Mouse (Mus musculus) ES-CJ7 (cell line): Measurements from ENCODE around the gene Kiss1.
A peak's percentile ranks its signal among the peaks of the same experiment; 100 is the strongest.

Experiments
- DNase-seq: peaks from one replicate; pipeline ENCODE4 v3.0.0; 2011; ENCODE audit warnings: low read depth, low spot score

Kiss1 gene

DNA sequence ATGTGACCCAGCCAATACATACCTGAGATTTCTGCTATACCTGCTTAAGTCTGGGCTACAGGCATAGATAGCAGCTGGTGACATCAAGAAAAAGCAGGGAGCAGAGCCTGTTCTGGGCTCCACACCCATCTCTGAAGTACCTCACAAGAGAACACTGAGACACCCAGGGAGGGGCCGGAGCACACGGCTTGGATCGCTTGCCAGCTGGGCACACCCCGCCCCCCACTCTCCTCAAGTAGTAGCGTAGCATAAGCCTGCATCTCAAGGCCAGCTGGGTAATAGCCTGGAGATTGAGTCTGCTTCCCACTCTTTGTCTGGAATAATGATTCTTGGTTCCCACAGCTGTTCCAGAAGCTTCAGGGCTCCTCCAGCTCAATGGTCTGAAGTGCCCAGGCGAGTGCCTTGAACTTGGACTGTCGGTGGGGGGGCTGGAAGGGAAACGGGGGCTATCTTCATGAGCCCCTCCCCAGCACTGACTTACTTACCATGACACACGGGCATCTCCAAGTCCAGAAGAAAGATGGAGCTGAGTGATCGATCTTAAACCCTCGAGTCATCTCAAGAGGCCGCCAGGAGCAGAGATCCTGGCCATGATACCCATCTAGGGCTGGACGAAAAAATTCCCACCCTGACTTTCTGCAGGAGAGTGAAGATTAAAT, at the start of gene Kiss1:
Gene Kiss1, plus strand, starts transcription at position 609 of the 659 bp plus-strand sequence.
- no peak for DNase-seq

DNA sequence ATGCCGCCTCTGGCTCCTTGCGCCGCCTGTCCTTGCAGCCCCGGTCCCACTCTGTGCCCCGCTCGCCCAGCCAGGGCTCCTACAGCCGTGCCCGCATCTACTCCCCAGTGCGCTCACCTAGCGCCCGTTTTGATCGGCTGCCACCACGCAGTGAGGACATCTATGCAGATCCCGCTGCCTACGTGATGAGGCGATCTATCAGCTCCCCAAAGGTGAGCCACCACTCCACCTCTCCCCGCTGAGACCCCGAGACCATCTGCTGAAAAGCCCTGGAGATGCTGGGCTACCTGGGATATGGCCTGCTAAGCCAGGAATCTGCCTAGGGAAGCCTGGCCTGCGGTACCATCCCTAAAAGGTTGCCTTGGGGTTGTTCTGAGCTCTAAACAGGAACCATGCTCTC, 47.5 kb upstream of the Kiss1 start:
- DNase-seq: no peak

DNA sequence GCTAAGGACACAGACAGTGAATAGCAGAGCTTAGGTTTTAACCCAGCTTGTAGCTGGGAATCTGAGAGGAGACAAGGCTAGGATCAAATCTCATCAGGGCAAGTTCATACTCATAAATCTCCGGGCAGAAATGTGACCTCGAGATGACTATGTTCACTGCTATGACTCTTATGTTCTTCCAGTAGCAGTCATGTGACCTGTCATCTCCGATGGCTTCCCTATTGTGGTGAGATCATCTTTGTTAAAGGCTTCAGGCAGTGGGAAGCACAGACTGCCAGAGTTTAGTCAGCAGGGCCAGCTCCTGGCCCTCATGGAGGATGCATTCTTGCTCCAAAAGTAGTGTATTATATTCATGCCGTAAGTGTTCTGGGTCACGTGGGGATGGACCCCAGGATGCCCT, 44.7 kb upstream of the Kiss1 start:
- DNase-seq: no peak

DNA sequence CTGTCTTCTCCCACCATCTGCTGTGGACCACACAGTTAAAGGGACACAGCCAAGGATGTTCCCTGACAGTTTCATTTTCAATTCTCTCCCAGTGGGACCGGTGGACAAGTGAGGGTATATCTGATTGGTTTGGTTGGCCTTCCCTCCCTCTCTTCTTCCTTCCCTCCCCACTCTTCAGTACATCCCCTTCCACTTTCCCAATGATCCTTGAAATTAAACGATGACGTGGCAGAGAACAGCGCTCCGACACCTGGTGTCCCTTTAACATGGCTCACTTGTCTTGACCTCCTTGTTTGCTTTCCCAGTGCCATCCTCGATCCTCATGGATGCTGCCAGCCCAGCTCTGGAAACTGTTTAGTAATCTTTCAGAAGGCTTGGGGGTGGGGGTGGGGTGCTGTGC, 43.1 kb upstream of the Kiss1 start:
- DNase-seq: no peak

DNA sequence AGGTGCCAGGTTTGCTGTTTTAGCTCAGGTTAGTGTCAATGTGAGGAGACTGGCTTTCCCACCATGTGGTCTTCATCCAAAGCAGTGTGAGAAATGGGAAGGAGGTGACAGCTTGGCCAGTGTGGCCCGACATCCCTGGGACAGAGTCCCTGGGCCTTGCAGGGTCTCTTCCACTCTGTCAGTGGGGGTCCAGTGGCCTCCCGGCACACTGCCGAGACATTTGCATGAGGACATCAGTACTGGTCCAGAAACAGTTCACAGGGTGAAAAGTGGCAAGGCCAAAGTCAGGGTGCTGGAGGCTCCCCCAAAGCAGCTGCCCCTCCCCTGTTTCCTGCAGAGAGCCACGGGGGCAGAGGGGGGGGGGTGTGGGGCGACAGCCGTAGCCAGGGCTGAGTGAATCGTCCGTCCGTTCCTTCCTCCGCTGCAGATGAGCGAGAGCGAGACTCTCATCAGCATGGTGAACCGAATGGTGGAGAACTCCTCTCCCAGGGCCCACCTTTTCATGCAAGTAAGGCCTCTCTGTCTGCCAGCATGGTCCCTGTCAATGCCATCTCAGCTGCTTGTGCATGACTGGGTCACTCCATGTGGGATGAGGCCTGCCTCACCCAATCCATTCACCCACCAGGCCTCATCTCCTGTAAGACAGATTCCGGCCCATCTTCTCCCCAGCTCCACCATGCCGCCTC, 42.6 kb upstream of the Kiss1 start:
- no peak for DNase-seq

DNA sequence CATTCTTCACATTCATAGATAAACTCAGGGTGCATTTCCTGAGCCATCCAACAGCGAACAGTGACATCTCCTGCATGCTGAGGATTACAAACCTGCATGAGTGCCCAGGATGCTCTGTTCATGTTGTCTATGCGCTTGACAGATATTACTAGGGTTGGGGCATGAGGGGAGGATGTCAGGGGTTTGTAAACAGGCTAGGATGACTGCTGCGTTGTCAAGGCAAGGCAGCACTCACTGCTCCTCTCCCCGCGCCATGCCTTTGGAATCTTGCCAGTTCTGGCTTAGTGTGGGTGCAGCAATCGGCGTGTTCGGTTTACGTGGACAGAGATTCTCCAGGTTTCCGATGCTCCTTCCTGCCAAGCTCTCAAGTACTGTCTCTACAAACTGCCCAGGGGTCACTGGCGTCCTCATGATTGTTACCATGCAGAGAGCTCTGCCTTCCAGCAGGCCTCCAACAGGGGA, 42.0 kb upstream of the Kiss1 start:
- DNase-seq: no peak

DNA sequence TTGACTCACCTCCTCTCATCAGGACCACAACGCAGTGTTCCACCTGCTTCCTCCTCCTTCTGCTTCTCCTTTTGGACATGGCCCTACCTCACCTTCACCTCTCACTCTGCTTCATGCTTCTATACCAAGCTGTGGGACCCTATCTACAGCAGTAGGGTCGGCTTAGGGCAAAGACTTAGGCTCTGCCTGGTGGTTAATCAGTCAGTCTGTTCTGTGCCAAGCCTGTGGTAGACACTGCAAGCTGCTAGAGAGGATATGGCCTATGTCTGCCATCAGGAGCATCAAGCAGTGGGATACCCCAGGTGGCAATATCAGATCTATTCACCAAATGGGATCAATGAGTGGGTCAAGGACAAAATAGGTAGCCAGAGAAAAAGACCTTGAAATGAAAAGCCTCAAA, 41.1 kb upstream of the Kiss1 start:
- no peak for DNase-seq

DNA sequence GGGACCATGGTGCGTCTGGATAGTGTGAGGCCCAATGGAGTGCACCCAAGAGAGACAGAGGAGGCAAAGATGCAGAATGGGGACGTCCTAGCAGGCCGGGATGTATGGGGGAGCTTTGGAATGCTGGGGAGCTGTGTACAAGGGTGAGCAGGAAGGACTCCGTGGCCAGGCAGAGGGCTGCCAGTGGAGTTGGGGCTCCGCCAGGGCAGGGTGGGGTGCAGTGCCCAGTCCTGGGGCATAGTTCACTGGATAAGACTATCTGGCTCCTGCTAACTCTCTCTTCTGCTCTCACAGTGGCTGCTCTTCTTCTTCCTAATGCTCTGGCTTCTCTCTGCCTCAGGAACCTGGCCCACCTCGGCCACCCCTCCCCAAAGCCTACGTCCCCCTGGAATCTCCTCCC, 35.8 kb upstream of the Kiss1 start:
- no peak for DNase-seq

DNA sequence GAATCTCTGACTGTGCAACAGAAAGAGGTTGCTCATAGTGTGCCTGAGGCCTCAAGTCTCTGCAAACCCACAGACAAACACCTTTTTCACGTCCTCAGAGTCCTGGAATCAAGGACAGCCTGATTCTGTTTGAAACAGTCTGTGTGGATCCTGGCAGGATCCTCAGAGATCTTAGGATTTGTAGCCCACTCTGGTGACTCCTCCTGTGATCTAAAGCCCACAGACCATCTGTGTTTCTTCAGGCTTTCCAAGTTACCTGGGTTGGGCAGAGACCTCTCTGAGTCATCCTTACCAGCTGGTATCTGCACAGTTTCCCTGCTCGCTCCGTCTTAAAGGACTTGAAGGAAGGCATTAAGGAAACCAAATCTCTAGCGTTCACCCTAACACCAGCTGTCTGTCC, 34.6 kb upstream of the Kiss1 start:
- DNase-seq: no peak

DNA sequence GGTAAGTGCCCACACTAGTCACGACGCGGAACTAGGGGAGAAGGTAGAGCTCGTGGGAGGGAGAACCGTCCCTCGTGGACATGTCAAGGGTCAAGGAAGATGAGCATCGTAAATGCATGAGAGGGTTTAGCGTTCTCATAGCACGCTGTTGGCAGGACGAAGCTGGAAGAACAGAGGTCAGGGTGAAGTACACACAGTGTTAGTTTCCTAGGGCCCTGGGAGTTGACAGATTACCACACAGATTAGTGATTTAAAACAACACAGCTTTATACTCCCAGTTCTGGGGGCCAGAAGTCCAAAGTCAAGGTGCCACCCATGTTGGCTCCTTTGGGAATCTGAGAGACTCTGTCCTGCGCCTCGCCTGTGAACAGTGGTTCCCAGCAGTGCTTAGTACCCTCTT, 33.8 kb upstream of the Kiss1 start:
- no peak for DNase-seq

DNA sequence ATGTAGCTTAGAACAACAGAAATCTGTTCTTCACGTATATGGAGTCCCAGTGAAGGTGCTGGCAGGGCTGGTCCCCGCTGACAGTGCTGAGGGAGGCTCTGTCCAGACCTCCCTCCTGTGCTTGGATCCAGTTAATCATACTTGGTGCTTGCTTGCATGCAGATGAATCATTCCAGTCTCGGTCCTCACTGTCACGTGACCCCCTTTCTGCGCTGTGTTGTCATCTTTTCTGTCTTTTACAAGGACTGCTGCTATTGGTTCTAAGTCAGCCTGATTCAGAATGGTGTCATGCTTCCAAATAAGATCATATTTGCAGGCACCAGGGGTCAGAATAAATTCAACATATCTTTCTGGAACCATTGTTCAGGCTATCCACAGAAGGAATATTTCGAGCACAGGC, 29.8 kb upstream of the Kiss1 start:
- no peak for DNase-seq

DNA sequence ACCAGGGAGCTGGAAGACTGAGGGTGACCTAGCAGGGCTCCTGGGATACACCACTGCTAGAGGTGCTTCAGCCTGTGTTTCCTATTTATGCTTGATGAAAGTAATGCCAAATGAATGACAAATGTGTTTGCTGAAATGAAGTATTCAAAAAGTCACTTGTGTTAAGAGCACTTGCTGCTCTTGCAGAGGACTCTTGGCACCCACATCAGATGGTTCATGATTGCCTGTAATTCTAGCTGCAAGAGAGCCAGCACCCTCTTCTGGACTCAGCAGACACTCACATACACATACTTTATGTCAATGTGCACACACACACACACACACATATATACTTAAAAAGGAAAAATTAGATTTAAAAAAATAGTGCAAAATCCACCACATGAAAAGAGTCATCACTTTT, 29.1 kb upstream of the Kiss1 start:
- no peak for DNase-seq

DNA sequence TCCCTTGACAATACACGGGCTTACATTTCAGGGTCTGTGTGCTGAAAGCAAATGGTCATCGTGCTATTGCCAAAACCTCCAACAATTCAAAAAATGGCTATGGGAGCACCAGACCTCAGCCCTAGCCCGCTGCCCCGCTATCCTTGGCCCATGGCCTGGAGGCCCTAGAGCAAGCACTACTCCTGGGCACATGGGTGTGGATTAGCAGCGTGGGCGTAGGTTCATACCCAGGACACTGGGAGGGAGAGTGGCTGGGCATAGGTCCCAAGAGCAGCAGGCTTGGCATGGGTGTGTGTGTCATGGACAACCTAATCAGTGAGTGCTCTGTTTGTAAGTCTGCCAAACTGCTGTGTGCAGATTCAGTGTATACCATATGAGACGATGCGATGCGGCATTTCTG, 25.3 kb upstream of the Kiss1 start:
- DNase-seq: no peak

DNA sequence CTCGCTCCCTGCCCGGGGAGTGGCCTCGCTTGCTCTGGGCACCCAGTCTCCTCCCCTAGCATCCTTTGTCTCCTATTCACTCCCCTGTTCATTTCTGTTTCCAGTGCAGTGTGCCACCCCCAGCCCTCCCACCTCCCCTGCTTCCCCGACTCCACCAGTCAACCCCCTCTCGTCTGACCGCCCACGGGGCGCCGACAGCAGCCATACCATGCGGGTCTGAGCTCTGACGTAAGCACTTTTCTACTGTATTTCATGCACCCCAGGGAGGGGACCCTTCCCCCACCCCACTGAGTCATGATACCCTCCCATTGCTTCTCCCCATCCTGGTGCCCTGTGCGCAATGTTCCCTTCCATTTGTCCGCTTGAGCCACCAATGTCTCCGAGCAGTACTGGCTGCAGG, 22.9 kb upstream of the Kiss1 start:
- DNase-seq: no peak

DNA sequence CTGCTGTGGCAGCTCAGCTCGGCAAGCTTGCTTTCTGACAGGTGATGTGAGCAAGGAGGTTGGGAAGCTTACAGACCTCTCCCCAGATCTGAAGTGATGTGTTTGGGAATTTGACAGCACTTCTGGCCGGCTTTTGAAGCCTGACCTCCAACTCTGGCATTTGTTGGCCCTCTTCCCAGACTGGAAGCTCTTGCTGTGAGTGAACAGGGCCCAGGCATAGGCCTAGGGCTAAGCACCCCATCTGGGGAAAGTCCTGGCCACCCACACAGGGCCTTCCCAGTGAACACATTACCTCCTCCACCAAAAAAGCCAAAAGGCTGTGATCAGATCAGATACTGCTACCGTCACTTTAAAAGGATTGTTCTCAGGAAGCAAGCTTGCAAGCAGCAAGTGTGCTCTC, 19.1 kb upstream of the Kiss1 start:
- DNase-seq: no peak

DNA sequence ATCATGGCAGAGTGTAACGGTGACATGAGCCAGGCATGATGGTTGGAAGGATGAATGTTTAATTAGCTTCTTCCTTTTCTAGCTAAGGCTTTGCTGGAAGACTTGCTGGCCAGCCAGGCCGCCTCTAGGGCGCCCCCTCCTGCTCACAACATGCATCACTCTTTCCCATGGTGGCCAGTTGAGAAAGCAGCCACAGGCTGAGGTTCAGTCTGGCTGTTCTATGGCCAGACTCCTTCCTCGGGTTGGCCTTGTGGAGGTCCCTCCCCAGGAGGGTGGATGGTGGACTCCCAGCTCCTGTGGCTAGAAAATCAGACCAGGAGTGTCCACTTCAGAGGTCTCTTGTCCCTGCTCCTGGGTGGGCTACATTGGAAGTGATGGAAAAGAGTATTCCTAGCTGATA, 14.8 kb upstream of the Kiss1 start:
- peak; percentile 82 for DNase-seq

DNA sequence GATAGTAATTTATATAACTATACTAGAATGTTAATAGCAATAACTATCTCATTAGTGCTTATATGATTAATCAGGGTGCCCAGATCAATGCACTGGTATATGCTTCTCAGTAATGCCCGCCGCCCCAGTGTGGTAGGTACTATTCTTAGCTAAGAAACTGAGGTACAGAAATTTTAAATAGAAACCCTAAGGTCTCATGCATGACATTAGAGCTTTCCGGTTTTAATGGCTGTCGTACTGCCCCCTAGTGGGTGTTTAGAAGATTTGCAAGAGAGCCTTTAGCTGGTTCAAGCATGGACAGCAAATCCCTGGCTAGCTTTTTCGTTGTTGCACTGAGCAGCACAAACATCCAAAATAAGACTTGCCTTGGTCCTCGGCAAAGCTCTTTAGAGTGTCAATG, 14.4 kb upstream of the Kiss1 start:
- DNase-seq: peak; percentile 82

DNA sequence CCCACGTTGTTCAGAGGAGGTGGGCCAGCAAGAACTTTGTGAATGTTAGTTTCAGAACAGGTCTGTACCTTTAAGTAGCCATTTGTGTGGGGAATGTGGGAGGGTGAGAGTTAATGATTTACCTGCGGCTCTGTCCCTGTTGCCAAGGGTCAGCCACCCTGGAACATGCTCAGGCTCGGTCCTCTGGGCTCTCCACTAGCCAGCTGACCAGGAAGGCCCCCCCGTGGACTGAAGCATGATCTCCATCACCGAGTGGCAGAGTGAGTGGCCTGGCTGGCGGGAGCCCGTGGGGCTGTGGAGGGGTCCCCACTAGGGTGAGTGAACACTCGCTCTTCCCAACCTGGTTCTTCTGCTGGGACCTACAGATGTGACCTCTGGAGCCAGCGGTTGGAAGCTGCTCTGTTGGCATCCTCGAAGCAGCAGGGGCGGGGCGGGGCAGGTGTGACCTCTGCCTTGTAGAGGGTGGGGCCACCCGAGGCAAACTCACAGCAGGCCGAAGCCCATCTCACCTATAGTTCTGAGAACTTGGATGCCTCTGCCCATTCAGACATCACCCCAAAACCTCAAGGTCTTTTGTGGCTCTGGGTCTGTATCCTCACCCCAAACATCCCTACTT, 11.9 kb upstream of the Kiss1 start, which contains the start of gene Golt1a:
Gene Golt1a, plus strand, starts transcription at position 149 of the 616 bp plus-strand sequence.
- DNase-seq: no peak

DNA sequence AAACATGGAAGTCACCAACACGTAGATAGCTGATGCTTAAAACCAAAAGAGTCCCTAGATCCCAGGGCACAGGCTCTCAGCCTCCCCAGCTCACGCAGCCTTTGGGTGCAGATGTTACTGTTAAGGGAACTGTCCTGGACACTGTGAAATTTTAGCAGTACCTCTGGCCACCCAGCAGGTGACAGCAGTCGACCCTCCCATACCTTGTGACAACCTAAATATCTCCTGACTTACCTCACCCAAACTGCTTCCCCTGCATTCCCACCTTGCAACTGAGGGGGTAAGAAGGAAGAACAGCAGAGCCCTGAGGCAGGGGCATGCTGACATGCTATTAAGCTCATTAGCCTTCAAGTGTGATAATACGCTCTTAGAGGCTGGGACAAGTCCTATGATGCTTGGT, 10.4 kb upstream of the Kiss1 start:
- peak; percentile 77 for DNase-seq

DNA sequence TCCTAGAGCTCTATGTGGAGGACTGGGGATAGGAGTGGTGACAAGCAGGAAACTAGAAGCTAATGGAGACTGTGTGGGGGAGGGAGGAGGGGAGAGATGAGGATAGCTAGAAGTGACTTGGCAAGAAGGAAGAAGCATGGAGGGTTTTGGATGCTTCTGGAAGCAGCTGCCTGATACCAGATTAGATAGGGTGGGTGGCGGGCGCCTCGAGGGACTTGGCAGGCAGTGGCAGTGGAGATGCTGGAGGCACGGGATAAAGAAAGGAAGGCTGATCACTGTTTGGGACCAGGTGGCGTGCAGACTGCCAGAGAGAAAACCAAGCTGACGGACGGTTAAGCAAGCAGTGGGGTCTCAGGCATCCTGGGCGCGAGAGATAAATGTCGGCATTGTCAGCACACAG, 9.7 kb upstream of the Kiss1 start:
- DNase-seq: no peak

DNA sequence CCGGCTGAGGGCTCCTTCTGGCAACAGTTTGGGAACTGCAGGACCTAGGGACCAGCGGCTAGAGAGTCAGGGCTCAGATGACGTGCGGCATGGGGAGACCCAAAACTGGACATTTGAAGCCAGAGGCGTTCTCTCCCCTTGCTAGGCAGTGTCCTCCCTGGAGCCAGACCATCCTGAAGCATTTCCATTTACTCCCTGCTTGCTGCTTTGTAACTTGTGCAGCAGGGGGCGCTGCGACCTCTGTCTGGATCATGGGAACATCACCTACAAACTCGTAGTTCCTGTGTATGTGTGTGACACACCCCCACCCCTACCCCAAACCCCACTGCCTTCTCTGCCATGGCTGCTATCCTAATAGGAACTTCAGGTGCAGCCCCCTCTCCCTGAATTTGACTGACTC, 7.3 kb upstream of the Kiss1 start:
- peak; percentile 87 for DNase-seq

DNA sequence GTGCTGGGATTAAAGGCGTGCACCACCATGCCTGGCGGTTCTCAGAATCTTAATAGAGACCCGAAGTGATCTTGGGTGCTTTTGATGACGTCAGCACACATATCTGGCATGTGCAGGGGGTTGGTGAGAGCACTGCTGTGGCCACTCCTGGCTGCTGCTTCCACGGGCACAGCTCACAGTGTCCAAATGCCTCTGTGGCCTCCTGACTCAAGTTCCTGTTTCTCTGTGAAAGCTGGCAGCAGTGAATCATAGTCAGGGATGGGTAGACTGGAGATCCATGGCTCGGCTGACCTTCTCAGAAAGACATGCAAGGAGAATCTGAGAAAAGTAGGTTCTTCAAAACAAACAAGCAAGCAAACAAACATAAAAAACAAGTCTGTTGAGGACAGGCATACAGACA, 5.9 kb upstream of the Kiss1 start:
- DNase-seq: no peak

DNA sequence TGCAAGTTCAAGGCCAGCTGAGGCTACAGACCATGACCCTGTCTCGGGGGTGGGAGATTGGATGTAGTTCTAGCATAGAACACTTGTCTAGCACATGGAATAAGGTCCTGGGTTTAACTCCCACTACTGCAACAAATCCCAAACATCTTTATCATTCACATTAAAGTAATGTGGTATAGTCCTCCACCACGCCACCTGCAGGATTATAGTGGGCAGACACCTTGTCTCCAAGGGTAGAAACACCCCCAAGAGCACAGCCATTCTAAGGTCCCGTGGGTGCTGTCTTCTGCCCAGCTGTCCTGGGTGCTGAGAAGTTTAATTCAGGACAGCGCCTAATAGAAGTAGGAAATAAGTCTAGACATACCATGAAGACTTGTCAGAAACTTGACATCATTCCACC, 5.1 kb upstream of the Kiss1 start:
- DNase-seq: no peak
